Mouse (Mus musculus) hindbrain, embryonic 15.5 days (tissue): ENCODE results near the gene Scn5a. TPM values are rescaled to one million over a fixed set of nuclear protein-coding genes. Genes with fewer than 3 reads are reported as not detected.

ENCODE experiments used
- ATAC-seq: fragments of 200-750 bp; cut with Nextera tagmentation; 2 replicates; pipeline ENCODE4 v1.8.0; 2017; ENCODE audit warnings: low read depth, moderate number of reproducible peaks, moderate TSS enrichment; ENCODE audit not compliant: low FRiP score
- H3K27ac ChIP-seq: fragments of 300-500 bp; sonication (generic); replicated peaks from 2 replicates; pipeline ENCODE4 v1.5.1; 2015; ENCODE audit warnings: mild to moderate bottlenecking, inconsistent platforms
- H3K27me3 ChIP-seq: fragments of 300-500 bp; sonication (generic); 2 replicates; pipeline ENCODE4 v1.6.1; 2015; ENCODE audit warnings: control low read depth, inconsistent platforms
- H3K36me3 ChIP-seq: fragments of 300-500 bp; sonication (generic); 2 replicates; pipeline ENCODE4 v1.6.1; 2015; ENCODE audit warnings: control low read depth, inconsistent platforms
- H3K4me1 ChIP-seq: fragments of 300-500 bp; sonication (generic); replicated peaks from 2 replicates; pipeline ENCODE4 v1.6.1; 2015; ENCODE audit warnings: control low read depth, inconsistent platforms
- H3K4me2 ChIP-seq: fragments of 300-500 bp; sonication (generic); 2 replicates; pipeline ENCODE4 v1.6.1; 2015; ENCODE audit warnings: moderate library complexity, mild to moderate bottlenecking, inconsistent platforms
- H3K4me3 ChIP-seq: fragments of 300-500 bp; sonication (generic); 2 replicates; pipeline ENCODE4 v1.5.1; 2015; ENCODE audit warnings: mild to moderate bottlenecking, inconsistent platforms
- H3K9ac ChIP-seq: fragments of 300-500 bp; sonication (generic); 2 replicates; pipeline ENCODE4 v1.6.1; 2015; ENCODE audit warnings: inconsistent platforms
- H3K9me3 ChIP-seq: fragments of 300-500 bp; sonication (generic); 2 replicates; pipeline ENCODE4 v1.6.1; 2016; ENCODE audit warnings: control low read depth, inconsistent platforms
- WGBS: fragments of 180-500 bp; shearing (Covaris S2); methylation state at CpG from one replicate; pipeline ENCODE4 v1.1.7; 2015; 5-methylcytosine and 5-hydroxymethylcytosine counted together
- polyA plus RNA-seq: library from polyadenylated mRNA; unstranded; fragments of >200 nt; fragmentation: Nextera tagmentation; extraction: Ambion mirVana; gene quantifications from 2 replicates; pipeline ENCODE4 v1.2.1, GENCODE M21; 2015

The Scn5a gene
- polyA plus RNA-seq, 1 experiment from 2014 or later, result 0.31 TPM

DNA sequence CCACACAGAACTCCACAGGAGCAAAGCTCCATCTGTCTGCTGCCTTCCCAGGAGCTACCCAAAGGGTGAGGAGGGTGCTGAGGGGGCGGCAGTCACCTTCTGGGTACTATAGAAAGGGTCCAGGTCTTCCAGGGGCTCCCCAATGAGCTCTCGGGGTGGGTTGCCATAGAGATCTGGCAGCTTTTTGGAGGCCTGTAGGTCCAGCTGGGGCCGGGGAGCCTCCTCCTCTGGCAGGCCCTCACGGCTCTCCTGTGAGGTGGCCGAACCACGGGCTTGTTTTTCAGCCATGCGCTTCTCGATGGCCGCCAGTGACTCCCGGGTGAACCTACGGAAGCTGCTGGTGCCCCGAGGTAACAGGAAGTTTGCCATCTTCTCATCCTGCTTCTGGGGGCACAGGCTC, 16.6 kb downstream of the Scn5a start:
- H3K4me3 ChIP-seq, result no peak overlapping the region
- H3K36me3 ChIP-seq, result no peaks in the 10 kb centered on the region
- H3K4me2 ChIP-seq, result no peak overlapping the region
- 49% methylated on average over 12 of the region's 12 CpGs for WGBS
- H3K4me1 ChIP-seq, result peaks cover 13% of the 10 kb centered on the region
- no peak overlapping the region for H3K9ac ChIP-seq
- H3K27ac ChIP-seq, result no peak overlapping the region
- ATAC-seq, result no peak
- H3K27me3 ChIP-seq, result peaks cover 48% of the 10 kb centered on the region
- H3K9me3 ChIP-seq, result no peaks in the 10 kb centered on the region

- Histone ChIP-seq H3K27me3 (peaks cover 43% of the 10 kb centered on the region), H3K9me3 (no peaks in the 10 kb centered on the region), H3K4me2 (no peak overlapping the region), H3K36me3 (no peaks in the 10 kb centered on the region), H3K9ac (no peak overlapping the region), H3K27ac (no peak overlapping the region), H3K4me1 (peaks cover 13% of the 10 kb centered on the region), H3K4me3 (no peak overlapping the region)
- 37% methylated on average over 8 of the region's 8 CpGs for WGBS
- no peak for ATAC-seq
Measured at GRCm38 (mm10) chr9:119561746-119562145, 17.1 kb downstream of the Scn5a start.

- no peaks in the 10 kb centered on the region for H3K36me3 ChIP-seq
- WGBS, result 81% methylated on average over 16 of the region's 16 CpGs
Measured at GRCm38 (mm10) chr9:119559537-119560276, 19.1 kb downstream of the Scn5a start.

DNA sequence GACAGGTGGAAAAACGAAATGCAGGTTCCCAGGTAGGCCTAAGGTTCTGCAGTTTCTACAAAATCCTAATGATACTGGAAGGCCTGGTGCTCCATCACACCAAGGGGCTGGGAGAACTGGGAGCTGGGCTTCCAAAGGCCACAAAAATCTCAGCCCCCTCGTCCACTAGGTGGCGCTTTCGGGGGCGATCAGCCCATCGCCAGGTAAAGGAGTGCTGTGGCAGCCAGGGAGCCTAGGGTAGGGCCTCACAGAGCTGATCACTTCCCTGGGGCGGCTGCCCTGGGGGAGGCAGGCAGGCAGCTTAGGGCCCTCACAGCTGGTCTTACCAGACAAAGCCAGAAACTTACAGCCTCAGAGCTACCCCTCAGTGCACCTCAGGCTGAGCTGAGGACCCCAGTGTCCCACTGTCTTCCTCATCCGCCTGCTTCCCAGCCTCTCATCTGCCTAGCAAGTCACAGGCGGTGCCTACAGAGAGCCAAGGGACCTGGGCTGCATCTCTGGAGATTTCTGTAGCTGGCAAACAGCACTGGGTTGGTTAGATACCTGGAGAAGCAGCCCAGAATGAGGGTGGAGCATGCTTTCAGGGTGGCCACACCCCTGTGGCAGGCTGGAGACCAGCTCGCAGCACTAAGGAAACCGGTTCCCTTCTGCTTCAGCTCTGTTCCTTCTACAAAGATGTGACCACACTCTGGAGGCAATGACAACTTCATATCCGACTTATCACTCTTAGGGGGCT, 20.5 kb downstream of the Scn5a start:
- Histone ChIP-seq H3K27me3 (peaks cover 16% of the 10 kb centered on the region), H3K36me3 (no peaks in the 10 kb centered on the region), H3K9ac (no peak overlapping the region), H3K27ac (no peak overlapping the region), H3K4me2 (no peak overlapping the region), H3K9me3 (no peaks in the 10 kb centered on the region), H3K4me3 (no peak overlapping the region), H3K4me1 (peaks cover 13% of the 10 kb centered on the region)
- ATAC-seq, result no peak
- WGBS, result 15% methylated on average over 12 of the region's 12 CpGs

More at GRCm38 (mm10) chr9:119559537-119560276, 19.1 kb downstream of the Scn5a start:
- no peak overlapping the region for H3K4me3 ChIP-seq
- ATAC-seq, result no peak
- H3K4me2 ChIP-seq, result no peak overlapping the region
- no peak overlapping the region for H3K27ac ChIP-seq
- H3K9ac ChIP-seq, result no peak overlapping the region
- H3K4me1 ChIP-seq, result peaks cover 13% of the 10 kb centered on the region
- H3K27me3 ChIP-seq, result peaks cover 23% of the 10 kb centered on the region
- no peaks in the 10 kb centered on the region for H3K9me3 ChIP-seq

GRCm38 (mm10) chr9:119556043-119556442, 22.8 kb downstream of the Scn5a start:
- no peak for ATAC-seq
- WGBS, result 79% methylated on average over 3 of the region's 3 CpGs

DNA sequence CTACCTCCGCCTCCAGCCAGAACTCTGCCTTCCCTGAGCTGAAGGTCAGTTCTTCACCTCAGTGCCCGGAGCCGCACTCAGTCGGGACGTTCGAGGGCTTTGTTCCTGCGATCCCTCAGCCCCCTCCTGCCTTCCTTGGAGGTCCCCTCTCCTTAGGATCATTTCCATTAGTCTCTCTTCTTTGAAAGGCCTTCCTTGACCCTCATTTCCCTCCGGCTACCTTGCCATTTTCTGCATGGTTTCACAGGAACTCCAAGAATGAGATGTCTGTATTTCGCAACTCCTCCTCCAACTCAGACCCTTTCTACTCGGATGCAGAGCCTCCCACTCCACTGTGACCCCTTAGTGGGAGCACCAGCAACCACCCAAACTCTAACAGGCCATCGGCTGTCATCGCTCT, 31.3 kb downstream of the Scn5a start:
- 32% methylated on average over 12 of the region's 12 CpGs for WGBS
- no peak for ATAC-seq
- Histone ChIP-seq H3K4me3 (no peak overlapping the region), H3K4me2 (no peak overlapping the region), H3K27ac (no peak overlapping the region), H3K36me3 (no peaks in the 10 kb centered on the region), H3K9me3 (no peaks in the 10 kb centered on the region), H3K9ac (no peak overlapping the region), H3K4me1 (no peaks in the 10 kb centered on the region), H3K27me3 (peaks cover 12% of the 10 kb centered on the region; the same call in 1 of the 2 replicates)

More at GRCm38 (mm10) chr9:119556043-119556442, 22.8 kb downstream of the Scn5a start:
- 0 out of 2 replicates have a peak, but pooled peaks cover 9% of the 10 kb centered on the region for H3K27me3 ChIP-seq
- H3K4me3 ChIP-seq, result no peak overlapping the region
- no peaks in the 10 kb centered on the region for H3K4me1 ChIP-seq
- H3K27ac ChIP-seq, result no peak overlapping the region
- H3K9ac ChIP-seq, result no peak overlapping the region
- no peaks in the 10 kb centered on the region for H3K36me3 ChIP-seq
- H3K4me2 ChIP-seq, result no peak overlapping the region
- H3K9me3 ChIP-seq, result no peaks in the 10 kb centered on the region

DNA sequence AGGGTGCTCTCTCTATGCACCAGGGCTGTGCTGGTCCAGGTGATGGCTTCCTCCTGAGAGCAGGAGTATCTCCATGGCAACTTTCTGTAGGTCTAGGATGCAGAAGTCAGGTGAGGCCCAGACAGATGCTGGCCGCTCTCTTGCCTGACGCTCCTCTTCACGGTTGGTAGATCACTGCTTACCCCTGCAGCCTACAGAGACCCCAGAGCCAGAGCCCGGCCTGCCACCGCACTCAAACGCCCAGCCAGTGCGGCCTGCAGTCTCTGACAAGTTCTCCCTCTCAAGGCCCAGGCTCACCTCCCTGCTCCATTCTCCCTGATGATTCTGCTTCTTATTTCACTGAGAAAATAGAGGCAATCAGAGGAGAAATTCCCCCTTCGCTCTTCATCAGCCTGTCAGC, 31.7 kb downstream of the Scn5a start:
- no peak overlapping the region for H3K9ac ChIP-seq
- no peaks in the 10 kb centered on the region for H3K9me3 ChIP-seq
- no peak for ATAC-seq
- no peaks in the 10 kb centered on the region for H3K4me1 ChIP-seq
- no peak overlapping the region for H3K27ac ChIP-seq
- WGBS, result 56% methylated on average over 8 of the region's 8 CpGs
- H3K4me2 ChIP-seq, result no peak overlapping the region
- no peaks in the 10 kb centered on the region for H3K36me3 ChIP-seq
- no peak overlapping the region for H3K4me3 ChIP-seq
- H3K27me3 ChIP-seq, result peaks cover 12% of the 10 kb centered on the region; the same call in 1 of the 2 replicates

GRCm38 (mm10) chr9:119540726-119541125, 38.1 kb downstream of the Scn5a start:
- Histone ChIP-seq H3K9me3 (no peaks in the 10 kb centered on the region), H3K4me2 (no peak overlapping the region), H3K9ac (no peak overlapping the region), H3K4me3 (no peak overlapping the region), H3K27me3 (0 out of 2 replicates have a peak, but pooled peaks cover 5% of the 10 kb centered on the region), H3K4me1 (no peaks in the 10 kb centered on the region; the same call in 1 of the 2 replicates), H3K27ac (no peak overlapping the region), H3K36me3 (no peaks in the 10 kb centered on the region)
- ATAC-seq, result no peak
- WGBS, result 84% methylated on average over 9 of the region's 9 CpGs

DNA sequence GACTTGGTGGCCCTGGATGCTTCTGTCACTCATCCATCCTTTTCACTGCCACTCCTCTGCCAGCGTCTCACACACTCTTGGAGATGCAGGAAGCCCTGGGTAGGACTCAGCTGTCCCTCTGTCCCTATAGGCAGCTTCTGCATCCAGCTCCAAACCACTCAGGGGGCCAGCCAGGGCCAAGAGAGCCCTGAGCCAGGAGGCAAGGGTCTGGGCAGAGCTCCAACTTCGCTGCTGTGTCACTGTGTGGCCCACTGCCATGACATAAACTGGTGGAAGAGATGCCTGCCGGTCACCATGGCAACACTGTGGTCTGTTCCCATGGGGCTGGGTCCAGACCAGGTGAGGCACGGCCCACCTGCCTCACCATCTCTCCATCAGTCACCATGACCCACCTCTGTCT, 41.0 kb downstream of the Scn5a start:
- Histone ChIP-seq H3K4me2 (no peak overlapping the region), H3K9me3 (no peaks in the 10 kb centered on the region), H3K4me1 (no peaks in the 10 kb centered on the region; the same call in 1 of the 2 replicates), H3K9ac (no peak overlapping the region), H3K4me3 (no peak overlapping the region), H3K27me3 (peaks cover 11% of the 10 kb centered on the region; the same call in 1 of the 2 replicates), H3K36me3 (no peaks in the 10 kb centered on the region), H3K27ac (no peak overlapping the region)
- ATAC-seq, result peak; percentile 72; the same call in 1 of the 2 replicates
- 74% methylated on average over 4 of the region's 4 CpGs for WGBS

DNA sequence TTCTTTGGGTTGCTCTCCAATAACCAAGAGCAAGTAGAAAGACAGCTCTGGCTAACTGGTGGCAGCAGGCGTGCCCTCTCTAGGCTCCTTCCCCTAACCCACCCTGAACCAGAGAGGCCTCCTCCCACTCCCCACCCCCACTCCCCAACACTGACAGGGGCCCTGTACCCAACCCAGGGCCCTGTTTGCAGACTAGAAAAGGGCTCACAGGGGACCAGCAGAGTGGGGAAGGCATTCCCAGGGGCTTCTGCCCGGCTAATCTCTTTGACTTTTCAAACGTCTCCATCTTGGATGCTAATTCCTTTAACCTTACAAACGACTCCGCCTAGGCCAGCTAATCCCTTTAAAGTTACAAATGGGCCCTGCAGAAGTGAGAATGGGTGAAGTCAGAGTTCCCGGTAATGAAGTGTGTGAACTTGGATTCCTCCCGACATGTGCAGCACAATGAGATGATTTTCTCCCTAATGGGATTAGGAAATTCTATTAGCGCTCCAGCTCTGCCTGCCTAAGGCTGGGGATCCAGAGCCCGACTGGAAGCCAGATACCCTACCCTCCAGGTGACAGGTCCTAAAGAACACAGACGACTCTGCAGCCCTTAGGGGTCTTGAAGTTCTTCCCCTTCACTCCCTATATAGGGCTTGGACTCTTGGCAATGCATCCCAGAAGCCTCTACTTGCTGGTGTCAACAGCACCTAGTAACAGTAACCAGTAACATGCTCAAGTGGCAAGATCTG, 47.0 kb downstream of the Scn5a start:
- no peaks in the 10 kb centered on the region for H3K4me1 ChIP-seq
- peaks cover 14% of the 10 kb centered on the region; the same call in 1 of the 2 replicates for H3K27me3 ChIP-seq
- no peaks in the 10 kb centered on the region for H3K9me3 ChIP-seq
- H3K4me2 ChIP-seq, result no peak overlapping the region
- no peak for ATAC-seq
- 24% methylated on average over 10 of the region's 10 CpGs for WGBS
- no peak overlapping the region for H3K4me3 ChIP-seq
- no peak overlapping the region for H3K9ac ChIP-seq
- no peaks in the 10 kb centered on the region for H3K36me3 ChIP-seq
- H3K27ac ChIP-seq, result no peak overlapping the region

GRCm38 (mm10) chr9:119524511-119524910, 54.3 kb downstream of the Scn5a start:
- H3K36me3 ChIP-seq, result no peaks in the 10 kb centered on the region
- H3K4me1 ChIP-seq, result no peaks in the 10 kb centered on the region
- H3K27ac ChIP-seq, result no peak overlapping the region
- no peaks in the 10 kb centered on the region for H3K9me3 ChIP-seq
- WGBS, result 90% methylated on average over 6 of the region's 6 CpGs
- H3K4me2 ChIP-seq, result no peak overlapping the region
- no peak overlapping the region for H3K9ac ChIP-seq
- no peak overlapping the region for H3K4me3 ChIP-seq
- no peak for ATAC-seq
- no peaks in the 10 kb centered on the region for H3K27me3 ChIP-seq

GRCm38 (mm10) chr9:119523301-119523700, 55.5 kb downstream of the Scn5a start:
- H3K4me1 ChIP-seq, result 0 out of 2 replicates have a peak, but pooled peaks cover under 1% of the 10 kb centered on the region
- H3K9ac ChIP-seq, result no peak overlapping the region
- 79% methylated on average over 8 of the region's 8 CpGs for WGBS
- H3K27me3 ChIP-seq, result peaks cover 3% of the 10 kb centered on the region; the same call in 1 of the 2 replicates
- no peaks in the 10 kb centered on the region for H3K36me3 ChIP-seq
- ATAC-seq, result no peak
- H3K27ac ChIP-seq, result no peak overlapping the region
- no peak overlapping the region for H3K4me3 ChIP-seq
- no peaks in the 10 kb centered on the region for H3K9me3 ChIP-seq
- no peak overlapping the region for H3K4me2 ChIP-seq
